ENCODE assay signal across 8 mouse cellular contexts in the genomic region with DNA sequence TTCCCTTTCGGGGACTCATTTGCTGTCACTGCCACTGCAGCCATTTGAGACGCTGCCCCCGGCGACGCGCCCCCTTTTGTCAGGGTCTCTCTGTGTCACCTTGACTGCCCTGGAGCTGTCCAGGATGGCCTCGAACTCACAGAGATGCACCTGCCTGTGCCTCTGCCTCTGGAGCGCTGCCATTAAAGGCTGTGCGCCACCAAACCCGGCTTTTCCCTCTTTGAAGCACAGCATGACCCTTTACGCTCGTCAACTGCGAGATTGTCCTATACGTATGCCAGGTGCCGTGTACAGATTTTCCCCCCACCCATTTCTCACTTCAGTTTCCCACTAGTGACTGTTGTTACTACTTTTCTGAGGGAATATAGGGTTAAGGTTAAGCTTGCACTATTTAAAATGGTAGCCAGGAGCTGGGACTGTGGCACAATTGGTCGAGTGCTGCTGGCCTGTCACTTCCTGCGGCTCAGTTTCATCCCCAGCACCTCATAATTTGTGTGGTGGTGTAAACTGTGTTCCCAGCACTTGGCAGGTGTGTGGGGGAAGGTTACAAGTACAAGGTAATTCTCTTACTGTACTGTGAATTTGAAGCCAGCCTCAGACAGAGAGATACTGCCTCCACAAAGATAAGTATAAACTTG. TPM values are rescaled to one million over a fixed set of nuclear protein-coding genes. Genes with fewer than 3 reads are reported as not detected.
DNase-seq lines count a peak whose midpoint lies in the region; ATAC-seq and TF ChIP-seq lines count a peak whose summit lies in the region.

No protein-coding gene starts in this region.

- WGBS in heart, embryonic 14.5 days = 6% methylated on average over 17 of the region's 17 CpGs
- WGBS in intestine, postnatal 0 days = 3% methylated on average over 17 of the region's 17 CpGs
- WGBS in midbrain, embryonic 14.5 days = 8% methylated on average over 17 of the region's 17 CpGs

- H3K9ac ChIP-seq in heart, embryonic 14.5 days (ENCODE audit: low read length) = peak overlapping the region; percentile 91
- peak overlapping the region; percentile 98 for H3K9ac ChIP-seq in MEL (ENCODE audit: control insufficient read depth, low read depth, low read length, poor library complexity, severe bottlenecking)
- peak overlapping the region; percentile 82 for H3K9ac ChIP-seq in intestine, postnatal 0 days (ENCODE audit: low read depth, low read length)
- peak overlapping the region; percentile 82 for H3K9ac ChIP-seq in midbrain, embryonic 14.5 days (replicated peaks; ENCODE audit: low read length)

- peaks cover 2 to 5% of the 10 kb centered on the region in 2 experiments for H3K4me1 ChIP-seq in heart, embryonic 14.5 days (ENCODE audit: control insufficient read depth in 2 of 2, insufficient read depth in 2 of 2, low read length in 2 of 2)
- peaks cover 11 to 13% of the 10 kb centered on the region in 2 experiments; a peak in 3 of 4 replicates for H3K4me1 ChIP-seq in MEL (ENCODE audit: control insufficient read depth in 1 of 2, insufficient read depth in 2 of 2, low read length in 2 of 2)
- no peaks in the 10 kb centered on the region for H3K4me1 ChIP-seq in intestine, postnatal 0 days (replicated peaks; ENCODE audit: control insufficient read depth, insufficient read depth, low read length)
- peaks cover 5% of the 10 kb centered on the region for H3K4me1 ChIP-seq in midbrain, embryonic 14.5 days (ENCODE audit: control insufficient read depth, insufficient read depth, low read length)

- no peak for TF ChIP-seq POLR2A in MEL (IDR thresholded peaks at IDR 0.05; ENCODE audit: control insufficient read depth in 1 of 2, insufficient read depth in 1 of 2, low read depth in 1 of 2, low read length in 2 of 2, poor library complexity in 1 of 2)

- H3K9me3 ChIP-seq in heart, embryonic 14.5 days (ENCODE audit: control insufficient read depth, low read length) = no peaks in the 10 kb centered on the region
- H3K9me3 ChIP-seq in MEL (replicated peaks; ENCODE audit: insufficient read depth, low read length) = no peaks in the 10 kb centered on the region
- no peaks in the 10 kb centered on the region for H3K9me3 ChIP-seq in intestine, postnatal 0 days (ENCODE audit: control insufficient read depth)
- H3K9me3 ChIP-seq in midbrain, embryonic 14.5 days (ENCODE audit: control insufficient read depth, low read length) = no peaks in the 10 kb centered on the region

- H3K27ac ChIP-seq in heart, embryonic 14.5 days (replicated peaks in 1 of 2; ENCODE audit: control insufficient read depth in 1 of 2, insufficient read depth in 1 of 2, low read depth in 2 of 2, low read length in 2 of 2) = peak overlapping the region; percentile 57 to 65
- peak overlapping the region; percentile 70 for H3K27ac ChIP-seq in MEL (ENCODE audit: control insufficient read depth, low read depth, low read length)
- H3K27ac ChIP-seq in intestine, postnatal 0 days (ENCODE audit: low read depth, low read length) = peak overlapping the region; percentile 68
- H3K27ac ChIP-seq in midbrain, embryonic 14.5 days (replicated peaks; ENCODE audit: low read depth, low read length) = peak overlapping the region; percentile 55

- H3K4me3 ChIP-seq in heart, embryonic 14.5 days (ENCODE audit: control insufficient read depth in 1 of 2, insufficient read depth in 1 of 2, low read depth in 1 of 2, low read length in 2 of 2) = peak overlapping the region; percentile 71 to 90
- H3K4me3 ChIP-seq in MEL (ENCODE audit: control insufficient read depth in 1 of 2, insufficient read depth in 1 of 2, low read depth in 2 of 2, low read length in 2 of 2) = peak overlapping the region; percentile 88 to 100
- H3K4me3 ChIP-seq in intestine, postnatal 0 days (ENCODE audit: low read depth, low read length) = peak overlapping the region; percentile 97
- H3K4me3 ChIP-seq in midbrain, embryonic 14.5 days (replicated peaks; ENCODE audit: low read depth, low read length) = peak overlapping the region; percentile 88

- TF ChIP-seq RAD21 in MEL (IDR thresholded peaks at IDR 0.05; ENCODE audit: low read depth, low read length) = no peak

- no peak for DNase-seq in heart, adult 11 months
- DNase-seq in MEL (ENCODE audit: low read depth, low spot score) = peak; percentile 56
- peak; percentile 19 for DNase-seq in midbrain, embryonic 14.5 days
- no peak for DNase-seq in urinary bladder, postnatal 4 days (ENCODE audit: low spot score in 2 of 2)
- DNase-seq in right cerebral cortex, postnatal 36 days (ENCODE audit: low spot score in 2 of 2) = no peak

- peak overlapping the region; percentile 89 for H3K4me2 ChIP-seq in heart, embryonic 14.5 days (ENCODE audit: low read length)
- H3K4me2 ChIP-seq in intestine, postnatal 0 days (replicated peaks; ENCODE audit: low read depth) = peak overlapping the region; percentile 90
- peak overlapping the region; percentile 86 for H3K4me2 ChIP-seq in midbrain, embryonic 14.5 days (ENCODE audit: low read length)

- TF ChIP-seq EP300 in MEL (IDR thresholded peaks at IDR 0.05; ENCODE audit: low read depth in 1 of 2, low read length in 2 of 2) = no peak

- peaks cover 24% of the 10 kb centered on the region for H3K79me2 ChIP-seq in MEL (ENCODE audit: control insufficient read depth, insufficient read depth, low read length, poor library complexity)

- peak in 2 of 3 experiments; percentile 5 to 9; a peak in 2 of 6 replicates for TF ChIP-seq CTCF in MEL (IDR thresholded peaks at IDR 0.05 in 2 of 3, conservative IDR thresholded peaks at IDR 0.05 in 1 of 3; ENCODE audit: control insufficient read depth in 1 of 3, insufficient read depth in 1 of 3, low read depth in 2 of 3, low read length in 3 of 3, poor library complexity in 1 of 3, severe bottlenecking in 1 of 3)
- TF ChIP-seq CTCF in intestine, postnatal 0 days (IDR thresholded peaks at IDR 0.05; ENCODE audit: low read depth) = no peak

- ATAC-seq in heart, embryonic 14.5 days (ENCODE audit: insufficient number of reproducible peaks, insufficient read depth, low FRiP score, low read depth) = no peak
- peak; percentile 15; the same call in 1 of the 2 replicates for ATAC-seq in erythroblast, adult 5-6 weeks (replicated peaks; ENCODE audit: low FRiP score, poor library complexity, severe bottlenecking)
- ATAC-seq in intestine, postnatal 0 days = no peak
- no peak for ATAC-seq in midbrain, embryonic 14.5 days (ENCODE audit: low FRiP score, low TSS enrichment)

- H3K36me3 ChIP-seq in heart, embryonic 14.5 days (ENCODE audit: control insufficient read depth, insufficient read depth, low read length) = peaks cover 27% of the 10 kb centered on the region
- peaks cover 7 to 19% of the 10 kb centered on the region in 2 experiments; a peak in 3 of 4 replicates for H3K36me3 ChIP-seq in MEL (ENCODE audit: control insufficient read depth in 1 of 2, insufficient read depth in 2 of 2, low read length in 2 of 2)
- peaks cover 18% of the 10 kb centered on the region for H3K36me3 ChIP-seq in intestine, postnatal 0 days (ENCODE audit: control insufficient read depth, insufficient read depth)
- H3K36me3 ChIP-seq in midbrain, embryonic 14.5 days (ENCODE audit: control insufficient read depth, insufficient read depth, low read length) = peaks cover 18% of the 10 kb centered on the region

- H3K27me3 ChIP-seq in heart, embryonic 14.5 days (ENCODE audit: control insufficient read depth, insufficient read depth, low read length) = no peaks in the 10 kb centered on the region
- H3K27me3 ChIP-seq in MEL (ENCODE audit: control insufficient read depth in 1 of 2, insufficient read depth in 2 of 2, low read length in 2 of 2) = no peaks in the 10 kb centered on the region
- no peaks in the 10 kb centered on the region for H3K27me3 ChIP-seq in intestine, postnatal 0 days (replicated peaks; ENCODE audit: control insufficient read depth, insufficient read depth, low read length)
- H3K27me3 ChIP-seq in midbrain, embryonic 14.5 days (ENCODE audit: control insufficient read depth, insufficient read depth, low read length) = no peaks in the 10 kb centered on the region

RNA-seq across cellular contexts. Expression of a gene that starts 0.7 kb away (rescaled TPM):
- 75.1 and 82.1 TPM in 2 replicates for polyA plus RNA-seq in heart, embryonic 14.5 days (2014; fragmentation: Nextera tagmentation; extraction: Ambion mirVana)
- total RNA-seq in MEL (2012; rRNA removed) = 39.7 and 43.3 TPM in 2 replicates
- polyA plus RNA-seq in MEL (2012; ENCODE audit: insufficient read depth in 1 of 2, insufficient read length in 2 of 2, low read depth in 1 of 2, low replicate concordance in 2 of 2, missing spikeins in 1 of 2) = 10 to 100 TPM in 1 of 2 experiments, not detected in 1; 40.5 TPM
- 1.7 and 2.5 TPM in 2 replicates for total RNA-seq in erythroblast, adult 5-6 weeks (2015; ENCODE audit: low replicate concordance)
- 8.3 and 12.3 TPM in 2 replicates for total RNA-seq in erythroblast, adult 5-6 weeks (2017; ENCODE audit: low replicate concordance)
- polyA plus RNA-seq in intestine, postnatal 0 days (2015; fragmentation: Nextera tagmentation; extraction: Ambion mirVana) = 31.3 and 32.4 TPM in 2 replicates
- polyA plus RNA-seq in midbrain, embryonic 14.5 days (2014; fragmentation: Nextera tagmentation; extraction: Ambion mirVana) = 49.6 and 50.0 TPM in 2 replicates

RNA-seq across cellular contexts. Expression of a gene that starts 7.5 kb away (rescaled TPM):
- polyA plus RNA-seq in heart, embryonic 14.5 days (2014; fragmentation: Nextera tagmentation; extraction: Ambion mirVana) = 77.1 and 83.9 TPM in 2 replicates
- 44.4 and 57.3 TPM in 2 replicates for total RNA-seq in MEL (2012; rRNA removed)
- 100 to 1,000 TPM; 165 to 254 TPM for polyA plus RNA-seq in MEL (2012; ENCODE audit: insufficient read depth in 1 of 2, insufficient read length in 2 of 2, low read depth in 1 of 2, low replicate concordance in 2 of 2, missing spikeins in 1 of 2)
- total RNA-seq in erythroblast, adult 5-6 weeks (2015; ENCODE audit: low replicate concordance) = 505 and 538 TPM in 2 replicates
- 1,329 and 1,906 TPM in 2 replicates for total RNA-seq in erythroblast, adult 5-6 weeks (2017; ENCODE audit: low replicate concordance)
- 64.9 and 69.1 TPM in 2 replicates for polyA plus RNA-seq in intestine, postnatal 0 days (2015; fragmentation: Nextera tagmentation; extraction: Ambion mirVana)
- 96.5 and 122 TPM in 2 replicates for polyA plus RNA-seq in midbrain, embryonic 14.5 days (2014; fragmentation: Nextera tagmentation; extraction: Ambion mirVana)

RNA-seq across cellular contexts. Expression of a gene that starts 20.6 kb away (rescaled TPM):
- polyA plus RNA-seq in heart, embryonic 14.5 days (2014; fragmentation: Nextera tagmentation; extraction: Ambion mirVana) = 1,218 and 1,301 TPM in 2 replicates
- total RNA-seq in MEL (2012; rRNA removed) = 714 and 736 TPM in 2 replicates
- 100 to 1,000 TPM; 561 to 740 TPM for polyA plus RNA-seq in MEL (2012; ENCODE audit: insufficient read depth in 1 of 2, insufficient read length in 2 of 2, low read depth in 1 of 2, low replicate concordance in 2 of 2, missing spikeins in 1 of 2)
- 181 and 187 TPM in 2 replicates for total RNA-seq in erythroblast, adult 5-6 weeks (2015; ENCODE audit: low replicate concordance)
- total RNA-seq in erythroblast, adult 5-6 weeks (2017; ENCODE audit: low replicate concordance) = 61.4 and 103 TPM in 2 replicates
- polyA plus RNA-seq in intestine, postnatal 0 days (2015; fragmentation: Nextera tagmentation; extraction: Ambion mirVana) = 510 and 539 TPM in 2 replicates
- 1,201 and 1,312 TPM in 2 replicates for polyA plus RNA-seq in midbrain, embryonic 14.5 days (2014; fragmentation: Nextera tagmentation; extraction: Ambion mirVana)

RNA-seq across cellular contexts. Expression of a gene that starts 44.5 kb away (rescaled TPM):
- polyA plus RNA-seq in heart, embryonic 14.5 days (2014; fragmentation: Nextera tagmentation; extraction: Ambion mirVana) = 62.8 and 66.7 TPM in 2 replicates
- 166 and 208 TPM in 2 replicates for total RNA-seq in MEL (2012; rRNA removed)
- polyA plus RNA-seq in MEL (2012; ENCODE audit: insufficient read depth in 1 of 2, insufficient read length in 2 of 2, low read depth in 1 of 2, low replicate concordance in 2 of 2, missing spikeins in 1 of 2) = 100 to 1,000 TPM; 103 to 388 TPM
- total RNA-seq in erythroblast, adult 5-6 weeks (2015; ENCODE audit: low replicate concordance) = 20.1 and 41.5 TPM in 2 replicates
- 5.9 and 26.6 TPM in 2 replicates for total RNA-seq in erythroblast, adult 5-6 weeks (2017; ENCODE audit: low replicate concordance)
- polyA plus RNA-seq in intestine, postnatal 0 days (2015; fragmentation: Nextera tagmentation; extraction: Ambion mirVana) = 75.7 and 77.1 TPM in 2 replicates
- polyA plus RNA-seq in midbrain, embryonic 14.5 days (2014; fragmentation: Nextera tagmentation; extraction: Ambion mirVana) = 95.6 and 106 TPM in 2 replicates

RNA-seq across cellular contexts. Expression of a gene that starts 46.8 kb away (rescaled TPM):
- polyA plus RNA-seq in heart, embryonic 14.5 days (2014; fragmentation: Nextera tagmentation; extraction: Ambion mirVana) = 95.0 and 104 TPM in 2 replicates
- total RNA-seq in MEL (2012; rRNA removed) = 80.0 and 98.0 TPM in 2 replicates
- polyA plus RNA-seq in MEL (2012; ENCODE audit: insufficient read depth in 1 of 2, insufficient read length in 2 of 2, low read depth in 1 of 2, low replicate concordance in 2 of 2, missing spikeins in 1 of 2) = 100 to 1,000 TPM in 1 of 2 experiments, not detected in 1; 170 TPM
- total RNA-seq in erythroblast, adult 5-6 weeks (2015; ENCODE audit: low replicate concordance) = 25.5 and 41.1 TPM in 2 replicates
- 29.1 and 32.1 TPM in 2 replicates for total RNA-seq in erythroblast, adult 5-6 weeks (2017; ENCODE audit: low replicate concordance)
- polyA plus RNA-seq in intestine, postnatal 0 days (2015; fragmentation: Nextera tagmentation; extraction: Ambion mirVana) = 105 and 117 TPM in 2 replicates
- 132 and 150 TPM in 2 replicates for polyA plus RNA-seq in midbrain, embryonic 14.5 days (2014; fragmentation: Nextera tagmentation; extraction: Ambion mirVana)

Comparison
In these comparisons a context has a peak if more than half of its experiments do, and no peak if none do; other contexts are left out.
1. DNase-seq: peak in MEL (single experiment) and midbrain, embryonic 14.5 days (single experiment); none in heart, adult 11 months (single experiment), urinary bladder, postnatal 4 days (0 of 2) and right cerebral cortex, postnatal 36 days (0 of 2).
2. Peak in every context shown above with its lines, with median percentiles within 50 percentile points of each other: H3K27ac ChIP-seq, H3K4me2 ChIP-seq, H3K4me3 ChIP-seq and H3K9ac ChIP-seq.